Mouse (Mus musculus): ENCODE measurements around the gene Dpf3. TPM values are rescaled to one million over a fixed set of nuclear protein-coding genes. Genes with fewer than 3 reads are reported as not detected.

Gene Dpf3
- polyA plus RNA-seq, 1 experiment from 2014 or later = 23.5 TPM

DNA sequence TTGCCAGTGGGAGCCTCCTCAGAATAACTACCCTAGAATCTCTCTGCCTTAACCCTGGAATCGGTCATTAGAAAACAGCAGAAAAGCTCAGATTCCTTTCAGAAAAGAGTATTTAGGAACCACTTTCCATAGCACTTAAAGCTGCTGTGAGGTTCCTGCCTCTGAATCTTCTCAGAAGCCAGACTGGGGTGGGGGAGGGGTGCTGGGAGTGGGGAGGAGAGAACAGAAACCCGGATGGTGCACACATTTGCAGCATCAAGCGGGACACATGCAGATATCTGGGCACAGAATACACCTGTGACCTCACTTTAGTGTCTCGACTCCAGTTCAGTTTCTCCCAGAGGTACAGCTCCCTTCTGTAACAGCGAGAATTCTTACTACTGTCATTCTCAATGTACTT is 23.1 kb upstream of the Dpf3 start:
- Histone ChIP-seq H3K9me3 (ENCODE audit: control insufficient read depth, low read length) (no peaks in the 10 kb centered on the region), H3K36me3 (ENCODE audit: control insufficient read depth, insufficient read depth, low read length) (no peaks in the 10 kb centered on the region), H3K4me2 (replicated peaks; ENCODE audit: low read depth, low read length) (no peak overlapping the region), H3K27me3 (ENCODE audit: control insufficient read depth, insufficient read depth, low read length) (no peaks in the 10 kb centered on the region), H3K27ac (ENCODE audit: low read depth, low read length) (no peak overlapping the region), H3K4me3 (ENCODE audit: low read depth, low read length) (no peak overlapping the region), H3K4me1 (replicated peaks; ENCODE audit: control insufficient read depth, insufficient read depth, low read length) (no peaks in the 10 kb centered on the region), H3K9ac (ENCODE audit: low read depth, low read length) (no peak overlapping the region)
- ATAC-seq (ENCODE audit: low FRiP score) (no peak), DNase-seq (ENCODE audit: low spot score) (no peak)
- 84% methylated on average over 5 of the region's 5 CpGs for WGBS

DNA sequence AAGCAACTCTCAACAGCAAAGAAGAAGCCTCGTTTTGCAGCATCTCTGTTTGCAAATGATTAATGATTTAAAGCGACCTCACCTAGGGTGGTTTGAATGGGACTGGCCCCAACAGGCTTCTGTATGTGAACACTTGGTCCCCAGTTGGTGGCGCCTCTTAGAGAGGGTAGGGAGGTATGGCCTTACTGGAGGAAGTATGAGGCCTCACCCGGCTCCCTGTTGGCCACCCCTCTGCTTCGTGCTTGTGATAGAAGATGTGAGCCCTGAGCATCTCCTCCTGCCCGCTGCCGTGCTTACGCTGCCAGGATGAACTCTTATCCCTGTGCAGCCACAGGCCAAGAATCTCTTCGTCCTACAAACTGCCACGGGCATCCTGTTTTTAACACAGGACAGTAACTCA is 19.0 kb upstream of the Dpf3 start:
- H3K4me2 ChIP-seq (replicated peaks; ENCODE audit: low read depth, low read length) = no peak overlapping the region
- no peak overlapping the region for H3K4me3 ChIP-seq (ENCODE audit: low read depth, low read length)
- H3K27me3 ChIP-seq (ENCODE audit: control insufficient read depth, insufficient read depth, low read length) = no peaks in the 10 kb centered on the region
- no peaks in the 10 kb centered on the region for H3K4me1 ChIP-seq (replicated peaks; ENCODE audit: control insufficient read depth, insufficient read depth, low read length)
- H3K27ac ChIP-seq (ENCODE audit: low read depth, low read length) = no peak overlapping the region
- no peaks in the 10 kb centered on the region for H3K9me3 ChIP-seq (ENCODE audit: control insufficient read depth, low read length)
- no peaks in the 10 kb centered on the region for H3K36me3 ChIP-seq (ENCODE audit: control insufficient read depth, insufficient read depth, low read length)
- ATAC-seq (ENCODE audit: low FRiP score) = no peak
- H3K9ac ChIP-seq (ENCODE audit: low read depth, low read length) = no peak overlapping the region
- WGBS = 80% methylated on average over 10 of the region's 10 CpGs
- no peak for DNase-seq (ENCODE audit: low spot score)

DNA sequence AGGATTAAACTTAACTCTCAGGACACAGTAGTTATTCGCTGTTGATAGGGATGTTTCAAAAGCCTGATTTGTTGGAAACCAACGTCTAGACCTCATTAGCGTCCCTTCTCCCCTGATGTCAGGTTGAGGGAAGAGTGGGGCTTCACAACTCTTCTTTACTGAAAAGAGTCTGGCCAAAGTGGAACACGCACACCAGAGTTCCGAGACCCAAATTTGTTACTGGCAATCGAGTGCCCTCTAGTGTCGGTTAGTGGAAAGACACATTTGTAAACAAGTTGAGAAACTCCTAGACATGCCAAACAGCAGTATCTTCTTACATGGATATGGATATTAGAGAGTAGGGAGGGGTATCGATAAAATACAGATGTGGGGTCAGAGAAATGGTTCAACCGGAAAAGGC is 14.7 kb upstream of the Dpf3 start:
- Histone ChIP-seq H3K9ac (ENCODE audit: low read depth, low read length) (no peak overlapping the region), H3K4me1 (replicated peaks; ENCODE audit: control insufficient read depth, insufficient read depth, low read length) (no peaks in the 10 kb centered on the region), H3K4me2 (replicated peaks; ENCODE audit: low read depth, low read length) (no peak overlapping the region), H3K27me3 (ENCODE audit: control insufficient read depth, insufficient read depth, low read length) (no peaks in the 10 kb centered on the region), H3K36me3 (ENCODE audit: control insufficient read depth, insufficient read depth, low read length) (no peaks in the 10 kb centered on the region), H3K9me3 (ENCODE audit: control insufficient read depth, low read length) (no peaks in the 10 kb centered on the region), H3K4me3 (ENCODE audit: low read depth, low read length) (no peak overlapping the region), H3K27ac (ENCODE audit: low read depth, low read length) (no peak overlapping the region)
- ATAC-seq (ENCODE audit: low FRiP score) (no peak), DNase-seq (ENCODE audit: low spot score) (peak; percentile 82)
- WGBS = 7% methylated on average over 9 of the region's 9 CpGs

DNA sequence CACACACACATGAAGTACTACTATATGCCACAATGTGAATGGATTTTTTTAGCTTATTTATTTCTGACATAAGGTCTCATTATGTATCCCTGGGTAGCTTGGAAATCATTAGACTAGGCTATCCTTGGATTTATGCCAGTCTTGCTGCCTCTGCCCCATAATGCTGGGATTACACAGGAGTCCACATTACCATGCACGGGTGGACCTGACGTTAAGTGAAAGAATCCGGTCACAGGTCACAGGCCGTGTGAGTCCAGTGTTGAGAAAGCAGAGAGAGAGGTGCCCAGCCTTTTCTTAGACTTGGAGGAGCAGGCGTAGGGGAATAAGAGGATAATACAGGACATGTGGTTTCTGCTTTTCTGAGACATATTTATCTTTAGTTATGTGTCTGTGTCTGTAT is 11.7 kb upstream of the Dpf3 start:
- H3K4me2 ChIP-seq (replicated peaks; ENCODE audit: low read depth, low read length) = no peak overlapping the region
- no peaks in the 10 kb centered on the region for H3K4me1 ChIP-seq (replicated peaks; ENCODE audit: control insufficient read depth, insufficient read depth, low read length)
- no peak overlapping the region for H3K9ac ChIP-seq (ENCODE audit: low read depth, low read length)
- H3K36me3 ChIP-seq (ENCODE audit: control insufficient read depth, insufficient read depth, low read length) = no peaks in the 10 kb centered on the region
- no peak overlapping the region for H3K27ac ChIP-seq (ENCODE audit: low read depth, low read length)
- no peaks in the 10 kb centered on the region for H3K9me3 ChIP-seq (ENCODE audit: control insufficient read depth, low read length)
- ATAC-seq (ENCODE audit: low FRiP score) = no peak
- WGBS = 79% methylated on average over 5 of the region's 5 CpGs
- no peaks in the 10 kb centered on the region for H3K27me3 ChIP-seq (ENCODE audit: control insufficient read depth, insufficient read depth, low read length)
- no peak overlapping the region for H3K4me3 ChIP-seq (ENCODE audit: low read depth, low read length)
- no peak for DNase-seq (ENCODE audit: low spot score)

DNA sequence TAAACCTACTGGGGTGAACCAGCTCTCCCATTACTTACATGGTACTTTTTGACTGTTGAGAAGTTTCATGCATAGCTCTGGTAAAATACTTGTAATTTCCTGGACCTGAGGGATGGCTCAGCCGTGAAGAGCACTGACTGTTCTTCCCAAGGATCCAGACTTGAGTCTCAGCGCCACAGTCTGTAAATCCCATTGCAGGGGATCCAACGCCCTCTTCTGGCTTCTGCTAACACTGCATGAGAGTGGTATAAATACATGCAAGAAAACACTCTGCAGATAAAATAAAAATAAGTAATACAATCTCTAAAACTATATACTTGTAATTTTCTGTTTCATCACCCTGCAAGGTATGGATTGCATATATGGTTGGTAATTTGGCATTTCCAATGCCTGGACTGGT is 10.4 kb upstream of the Dpf3 start:
- Histone ChIP-seq H3K27me3 (ENCODE audit: control insufficient read depth, insufficient read depth, low read length) (no peaks in the 10 kb centered on the region), H3K27ac (ENCODE audit: low read depth, low read length) (no peak overlapping the region), H3K9me3 (ENCODE audit: control insufficient read depth, low read length) (no peaks in the 10 kb centered on the region), H3K36me3 (ENCODE audit: control insufficient read depth, insufficient read depth, low read length) (no peaks in the 10 kb centered on the region), H3K4me1 (replicated peaks; ENCODE audit: control insufficient read depth, insufficient read depth, low read length) (no peaks in the 10 kb centered on the region), H3K9ac (ENCODE audit: low read depth, low read length) (no peak overlapping the region), H3K4me3 (ENCODE audit: low read depth, low read length) (no peak overlapping the region), H3K4me2 (replicated peaks; ENCODE audit: low read depth, low read length) (no peak overlapping the region)
- WGBS = 86% methylated on average over 3 of the region's 3 CpGs
- no peak for ATAC-seq (ENCODE audit: low FRiP score)
- no peak for DNase-seq (ENCODE audit: low spot score)

DNA sequence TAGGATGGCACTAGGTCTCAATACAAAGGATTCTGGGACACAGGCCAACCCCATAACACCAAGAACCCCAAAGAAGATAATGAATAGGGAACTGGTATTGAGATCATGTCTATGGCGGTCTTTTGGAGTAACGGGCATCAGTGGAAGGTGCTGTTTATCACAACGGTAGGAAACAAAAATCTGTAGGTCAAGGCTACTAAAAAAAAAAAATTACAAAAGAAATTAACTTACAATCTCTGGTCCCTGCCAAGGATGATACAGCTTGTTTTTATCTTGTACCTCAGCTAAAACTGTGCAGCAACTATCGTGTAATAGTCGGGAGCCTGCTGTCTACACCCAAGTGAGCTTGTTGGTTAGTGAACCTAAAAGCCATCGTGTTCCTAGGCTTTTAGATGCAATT is 9.2 kb upstream of the Dpf3 start:
- no peaks in the 10 kb centered on the region for H3K36me3 ChIP-seq (ENCODE audit: control insufficient read depth, insufficient read depth, low read length)
- H3K4me1 ChIP-seq (replicated peaks; ENCODE audit: control insufficient read depth, insufficient read depth, low read length) = no peaks in the 10 kb centered on the region
- H3K9me3 ChIP-seq (ENCODE audit: control insufficient read depth, low read length) = no peaks in the 10 kb centered on the region
- no peak overlapping the region for H3K9ac ChIP-seq (ENCODE audit: low read depth, low read length)
- H3K4me3 ChIP-seq (ENCODE audit: low read depth, low read length) = no peak overlapping the region
- no peak for ATAC-seq (ENCODE audit: low FRiP score)
- DNase-seq (ENCODE audit: low spot score) = no peak
- H3K27ac ChIP-seq (ENCODE audit: low read depth, low read length) = no peak overlapping the region
- WGBS = 94% methylated on average over 6 of the region's 6 CpGs
- no peaks in the 10 kb centered on the region for H3K27me3 ChIP-seq (ENCODE audit: control insufficient read depth, insufficient read depth, low read length)
- H3K4me2 ChIP-seq (replicated peaks; ENCODE audit: low read depth, low read length) = no peak overlapping the region

DNA sequence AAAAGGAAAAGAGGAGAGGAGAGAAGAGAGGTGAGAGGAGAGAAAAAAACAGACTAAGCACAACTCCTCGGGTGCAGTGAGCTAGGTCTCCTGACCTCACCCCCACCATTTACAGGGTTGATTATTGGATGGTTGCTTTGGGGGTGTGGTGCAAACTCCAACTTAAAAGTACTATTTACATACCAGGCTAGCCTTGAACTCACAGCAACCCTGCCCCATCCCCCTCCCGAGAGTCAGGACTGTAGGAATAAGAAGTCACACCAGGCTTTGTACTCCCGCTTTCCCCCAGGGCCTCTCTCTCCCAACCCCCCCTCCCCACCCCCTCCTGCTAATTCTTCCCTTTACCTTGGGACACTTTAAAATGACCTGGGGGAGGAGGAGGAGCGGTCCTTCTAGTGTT is 8.8 kb upstream of the Dpf3 start:
- no peak overlapping the region for H3K4me2 ChIP-seq (replicated peaks; ENCODE audit: low read depth, low read length)
- no peak overlapping the region for H3K4me3 ChIP-seq (ENCODE audit: low read depth, low read length)
- H3K9me3 ChIP-seq (ENCODE audit: control insufficient read depth, low read length) = peaks cover 3% of the 10 kb centered on the region; the same call in 1 of the 2 replicates
- 0 out of 2 replicates have a peak, but pooled peaks cover 1% of the 10 kb centered on the region for H3K36me3 ChIP-seq (ENCODE audit: control insufficient read depth, insufficient read depth, low read length)
- H3K27ac ChIP-seq (ENCODE audit: low read depth, low read length) = no peak overlapping the region
- WGBS = 71% methylated on average over 4 of the region's 4 CpGs
- DNase-seq (ENCODE audit: low spot score) (no peak), ATAC-seq (ENCODE audit: low FRiP score) (no peak)
- no peak overlapping the region for H3K9ac ChIP-seq (ENCODE audit: low read depth, low read length)
- H3K4me1 ChIP-seq (replicated peaks; ENCODE audit: control insufficient read depth, insufficient read depth, low read length) = no peaks in the 10 kb centered on the region
- H3K27me3 ChIP-seq (ENCODE audit: control insufficient read depth, insufficient read depth, low read length) = no peaks in the 10 kb centered on the region

DNA sequence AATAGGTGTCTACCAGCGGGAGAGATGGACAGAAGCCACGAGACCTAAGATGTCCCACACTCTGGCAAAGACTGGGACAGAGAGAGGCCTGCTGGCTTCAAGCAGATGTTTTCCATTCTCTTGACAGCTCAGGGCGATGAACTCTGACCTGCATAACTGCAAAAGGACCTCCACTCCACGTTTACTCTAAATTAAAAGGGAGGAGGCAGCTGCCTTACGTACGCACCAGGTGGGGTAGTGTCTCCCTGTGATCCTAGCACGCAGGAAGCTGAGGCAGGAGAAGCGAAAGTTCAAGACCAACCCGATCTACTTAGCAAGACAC is 8.4 kb upstream of the Dpf3 start:
- Histone ChIP-seq H3K9me3 (ENCODE audit: control insufficient read depth, low read length) (peaks cover 3% of the 10 kb centered on the region; the same call in 1 of the 2 replicates), H3K9ac (ENCODE audit: low read depth, low read length) (no peak overlapping the region), H3K4me1 (replicated peaks; ENCODE audit: control insufficient read depth, insufficient read depth, low read length) (no peaks in the 10 kb centered on the region), H3K27ac (ENCODE audit: low read depth, low read length) (no peak overlapping the region), H3K4me3 (ENCODE audit: low read depth, low read length) (no peak overlapping the region), H3K4me2 (replicated peaks; ENCODE audit: low read depth, low read length) (no peak overlapping the region), H3K27me3 (ENCODE audit: control insufficient read depth, insufficient read depth, low read length) (no peaks in the 10 kb centered on the region), H3K36me3 (ENCODE audit: control insufficient read depth, insufficient read depth, low read length) (0 out of 2 replicates have a peak, but pooled peaks cover 2% of the 10 kb centered on the region)
- ATAC-seq (ENCODE audit: low FRiP score) = no peak
- no peak for DNase-seq (ENCODE audit: low spot score)
- 55% methylated on average over 9 of the region's 9 CpGs for WGBS

DNA sequence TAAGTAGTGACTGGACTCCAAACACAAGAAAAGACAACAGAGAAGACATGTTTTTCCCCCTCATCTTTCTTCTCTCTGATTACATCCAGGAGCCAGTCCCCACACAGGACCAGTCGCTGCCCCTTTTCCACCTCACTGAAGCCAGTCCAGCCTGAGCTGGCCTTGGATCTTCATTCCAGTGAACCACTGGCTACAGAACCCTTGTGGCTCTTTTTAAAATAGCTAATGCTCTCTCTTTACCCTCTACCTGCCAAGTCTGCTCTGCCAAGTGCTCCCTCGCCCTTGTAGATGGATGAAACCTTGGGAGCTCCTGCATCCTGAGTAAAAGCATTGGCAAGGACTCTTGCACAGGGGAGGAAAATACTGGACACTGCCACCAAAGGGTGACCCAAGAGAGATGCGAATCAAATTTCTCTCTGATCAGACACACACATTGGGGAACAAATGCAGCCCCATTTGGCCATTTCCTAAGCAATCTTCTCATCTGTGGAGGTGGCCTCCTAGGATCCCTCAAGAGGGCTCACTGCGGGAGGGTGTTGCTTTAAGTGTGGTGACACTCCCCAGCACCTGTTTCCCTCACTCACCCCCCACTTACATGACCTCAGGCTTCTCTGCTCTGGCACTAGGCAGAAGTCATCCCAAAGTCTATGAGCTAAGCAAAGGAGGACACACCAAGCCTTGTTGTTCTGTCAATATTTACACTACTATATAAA is 7.9 kb upstream of the Dpf3 start:
- DNase-seq (ENCODE audit: low spot score) (no peak), ATAC-seq (ENCODE audit: low FRiP score) (no peak)
- Histone ChIP-seq H3K27me3 (ENCODE audit: control insufficient read depth, insufficient read depth, low read length) (no peaks in the 10 kb centered on the region), H3K4me1 (replicated peaks; ENCODE audit: control insufficient read depth, insufficient read depth, low read length) (no peaks in the 10 kb centered on the region), H3K27ac (ENCODE audit: low read depth, low read length) (no peak overlapping the region), H3K4me3 (ENCODE audit: low read depth, low read length) (no peak overlapping the region), H3K36me3 (ENCODE audit: control insufficient read depth, insufficient read depth, low read length) (0 out of 2 replicates have a peak, but pooled peaks cover 2% of the 10 kb centered on the region), H3K9ac (ENCODE audit: low read depth, low read length) (no peak overlapping the region), H3K9me3 (ENCODE audit: control insufficient read depth, low read length) (peaks cover 3% of the 10 kb centered on the region; the same call in 1 of the 2 replicates), H3K4me2 (replicated peaks; ENCODE audit: low read depth, low read length) (no peak overlapping the region)
- 71% methylated on average over 4 of the region's 4 CpGs for WGBS

Data from hindbrain, embryonic 11.5 days (tissue).